In genomic region chr19:40830703-40831415, GRCm38 (mm10) we compare ENCODE assay signal across 8 mouse cellular contexts. TPM values are rescaled to one million over a fixed set of nuclear protein-coding genes. Genes with fewer than 3 reads are reported as not detected.
DNase-seq lines count a peak whose midpoint lies in the region; ATAC-seq lines count a peak whose summit lies in the region.

TSS of gene Ccnj (plus strand) at chr19:40831279.

- H3K4me1 ChIP-seq in embryonic facial prominence, embryonic 10.5 days: peaks cover 37% of the 10 kb centered on the region
- H3K4me1 ChIP-seq in midbrain, embryonic 11.5 days (ENCODE audit: control insufficient read depth, insufficient read depth, low read length): peaks cover 20% of the 10 kb centered on the region

- H3K27ac ChIP-seq in embryonic facial prominence, embryonic 10.5 days (replicated peaks): peak within 1 kb of the TSS; percentile 98
- peak within 1 kb of the TSS; percentile 91 for H3K27ac ChIP-seq in midbrain, embryonic 11.5 days (ENCODE audit: low read depth, low read length)

- H3K27me3 ChIP-seq in embryonic facial prominence, embryonic 10.5 days (replicated peaks; ENCODE audit: low read depth, poor library complexity, severe bottlenecking): no peaks in the 10 kb centered on the region
- H3K27me3 ChIP-seq in midbrain, embryonic 11.5 days (ENCODE audit: control insufficient read depth, insufficient read depth, low read length): no peaks in the 10 kb centered on the region

- peak within 1 kb of the TSS; percentile 100 for H3K9ac ChIP-seq in midbrain, embryonic 11.5 days (ENCODE audit: low read length)

- WGBS in embryonic facial prominence, embryonic 10.5 days: under 1% methylated on average over 71 of the region's 71 CpGs
- WGBS in midbrain, embryonic 11.5 days: under 1% methylated on average over 71 of the region's 71 CpGs

- peaks cover 20% of the 10 kb centered on the region for H3K36me3 ChIP-seq in embryonic facial prominence, embryonic 10.5 days (replicated peaks)
- H3K36me3 ChIP-seq in midbrain, embryonic 11.5 days (ENCODE audit: control insufficient read depth, insufficient read depth, low read length): no peaks in the 10 kb centered on the region

- H3K4me3 ChIP-seq in embryonic facial prominence, embryonic 10.5 days: peak within 1 kb of the TSS; percentile 88
- peak within 1 kb of the TSS; percentile 90 for H3K4me3 ChIP-seq in midbrain, embryonic 11.5 days (ENCODE audit: low read depth, low read length)

- intact Hi-C loops in left cerebral cortex, postnatal 4 days (cut with DNase I): no loop called here

- H3K4me2 ChIP-seq in midbrain, embryonic 11.5 days: peak within 1 kb of the TSS; percentile 52

- H3K9me3 ChIP-seq in embryonic facial prominence, embryonic 10.5 days: no peaks in the 10 kb centered on the region
- no peaks in the 10 kb centered on the region for H3K9me3 ChIP-seq in midbrain, embryonic 11.5 days (ENCODE audit: control insufficient read depth, low read length)

- DNase-seq in adrenal gland, postnatal 14 days: peak; percentile 96
- peak; percentile 95 for DNase-seq in embryonic facial prominence, embryonic 10.5 days (ENCODE audit: low spot score)
- DNase-seq in kidney, adult 11 months: peak; percentile 91
- DNase-seq in left cerebral cortex, postnatal 4 days: peak; percentile 91
- DNase-seq in midbrain, embryonic 11.5 days (ENCODE audit: low spot score, missing footprints): peak; percentile 100
- peak; percentile 89 for DNase-seq in right cerebral cortex, postnatal 4 days
- peak; percentile 92 for DNase-seq in yolk sac, embryonic 10.5 days (ENCODE audit: low spot score)

- ATAC-seq in granulocyte monocyte progenitor cell, adult 5-6 weeks (replicated peaks; ENCODE audit: poor library complexity, severe bottlenecking): peak; percentile 82
- ATAC-seq in midbrain, embryonic 11.5 days (ENCODE audit: low FRiP score): peak; percentile 99

RNA-seq across cellular contexts. Expression of gene Ccnj, which starts in this region (rescaled TPM):
- 5.7 and 7.6 TPM in 2 replicates for total RNA-seq in adrenal gland, postnatal 14 days (2021)
- 38.7 and 40.5 TPM in 2 replicates for polyA plus RNA-seq in embryonic facial prominence, embryonic 10.5 days (2016; fragmentation: Nextera tagmentation; extraction: Ambion mirVana)
- 5.5 and 7.4 TPM in 2 replicates for total RNA-seq in granulocyte monocyte progenitor cell, adult 5-6 weeks (2014; fragmentation: Nextera tagmentation)
- 9.3 and 9.5 TPM in 2 replicates for total RNA-seq in granulocyte monocyte progenitor cell, adult 5-6 weeks (2017)
- total RNA-seq in left cerebral cortex, postnatal 4 days (2021): 10 to 100 TPM; 14.0 to 14.7 TPM
- polyA plus RNA-seq in midbrain, embryonic 11.5 days (2014; fragmentation: Nextera tagmentation; extraction: Ambion mirVana): 42.6 and 49.4 TPM in 2 replicates

Comparison
In these comparisons a context has a peak if more than half of its experiments do, and no peak if none do; other contexts are left out.
1. Peak in every context shown above with its lines: DNase-seq, ATAC-seq, H3K4me3 ChIP-seq and H3K27ac ChIP-seq.